Mouse (Mus musculus) retina, adult 2 months (tissue): Measurements from ENCODE around the gene Coq4.

Experiments
- DNase-seq: peaks from one replicate; pipeline ENCODE4 v3.0.0-alpha.2; 2012; ENCODE audit warnings: low read depth, low spot score

Coq4 gene

GRCm38 (mm10) chr2:29845636-29846035 lies 58.3 kb downstream of the Coq4 start:
- DNase-seq, result no peak

GRCm38 (mm10) chr2:29846061-29846853 lies 59.0 kb downstream of the Coq4 start:
- no peak for DNase-seq

- no peak for DNase-seq
These were observed 59.6 kb downstream of the Coq4 start for GRCm38 (mm10) chr2:29846911-29847310.
